Mouse (Mus musculus) ES-Bruce4 (cell line): ENCODE data around the gene Cyb561d1. TPM values are rescaled to one million over a fixed set of nuclear protein-coding genes. Genes with fewer than 3 reads are reported as not detected.

Source experiments
- H3K27ac ChIP-seq: 2 replicates; pipeline ENCODE4 v1.5.1; 2012; ENCODE audit warnings: low read length, inconsistent platforms; ENCODE audit not compliant: insufficient read depth
- H3K27me3 ChIP-seq: 2 replicates; pipeline ENCODE4 v1.6.1; 2012; ENCODE audit warnings: mild to moderate bottlenecking, low read length, inconsistent platforms; ENCODE audit not compliant: control insufficient read depth, poor library complexity, insufficient read depth, severe bottlenecking
- H3K36me3 ChIP-seq: 2 replicates; pipeline ENCODE4 v1.6.1; 2012; ENCODE audit warnings: inconsistent platforms, mild to moderate bottlenecking, low read length, moderate library complexity; ENCODE audit not compliant: control insufficient read depth, poor library complexity, insufficient read depth, severe bottlenecking
- H3K4me1 ChIP-seq: one replicate; pipeline ENCODE4 v1.8.1; 2011; ENCODE audit warnings: low read length; ENCODE audit not compliant: control insufficient read depth, insufficient read depth
- H3K4me3 ChIP-seq: 2 replicates; pipeline ENCODE4 v1.5.1; 2011; ENCODE audit warnings: low read depth, mild to moderate bottlenecking, low read length
- H3K9ac ChIP-seq: 2 replicates; pipeline ENCODE4 v1.6.1; 2012; ENCODE audit warnings: low read depth, mild to moderate bottlenecking, inconsistent platforms; ENCODE audit not compliant: poor library complexity, severe bottlenecking
- H3K9me3 ChIP-seq: replicated peaks from 2 replicates; pipeline ENCODE4 v1.6.1; 2012; ENCODE audit warnings: mild to moderate bottlenecking, low read length, inconsistent platforms; ENCODE audit not compliant: control insufficient read depth, poor library complexity, insufficient read depth, severe bottlenecking
- CTCF ChIP-seq: IDR thresholded peaks from one replicate; pipeline ENCODE4 v1.8.1; 2011; ENCODE audit warnings: low read depth, low read length
- EP300 ChIP-seq: IDR thresholded peaks from 2 replicates; pipeline ENCODE4 v1.6.1; 2011; ENCODE audit warnings: low read depth, low read length; ENCODE audit not compliant: insufficient read depth
- POLR2A ChIP-seq: IDR thresholded peaks from one replicate; pipeline ENCODE4 v1.8.1; 2011; ENCODE audit warnings: low read length; ENCODE audit not compliant: insufficient read depth
- polyA plus RNA-seq: library from polyadenylated mRNA; stranded (reverse); fragments of >200 nt; gene quantifications from 2 replicates; pipeline ENCODE4 v1.2.4, GENCODE M21; 2011; ENCODE audit warnings: low read depth; ENCODE audit not compliant: missing spikeins, insufficient read depth, insufficient read length

The Cyb561d1 gene
- polyA plus RNA-seq, 1 experiment = 3.7 TPM

DNA sequence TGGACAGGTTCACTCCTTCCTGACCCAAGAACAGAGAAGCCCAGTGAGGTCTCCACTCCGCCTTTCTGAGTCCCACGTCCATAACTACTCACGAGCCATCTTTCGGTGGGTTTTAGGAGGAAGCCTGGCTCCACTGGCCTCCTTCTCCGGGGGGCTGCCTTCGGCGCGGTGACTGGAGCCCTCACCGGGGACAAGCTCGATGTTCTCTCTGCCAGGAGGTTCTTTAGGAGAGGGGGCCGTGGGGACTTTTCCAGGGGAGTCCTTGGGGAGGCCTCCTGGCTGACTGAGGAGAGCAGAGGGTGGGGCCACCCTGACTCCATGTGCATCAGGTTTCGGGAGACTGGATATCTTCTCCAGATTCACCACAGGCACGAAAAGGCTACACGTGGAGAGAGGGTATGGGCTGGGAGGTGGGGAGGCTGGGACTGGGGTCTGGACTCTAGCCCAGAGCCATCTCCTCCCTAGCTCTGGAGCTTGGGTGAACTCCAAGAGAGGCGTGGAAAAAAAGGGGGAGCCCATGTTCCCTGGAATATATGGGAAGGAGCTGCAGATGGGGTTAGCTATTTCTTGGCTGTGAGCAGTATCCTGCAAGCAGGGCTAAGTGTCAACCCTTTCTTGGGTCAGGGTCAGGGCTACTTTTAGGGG, 5.8 kb upstream of the Cyb561d1 start:
- Histone ChIP-seq H3K9ac (no peak overlapping the region), H3K27me3 (no peaks in the 10 kb centered on the region), H3K9me3 (no peaks in the 10 kb centered on the region), H3K4me3 (no peak overlapping the region), H3K36me3 (no peaks in the 10 kb centered on the region), H3K4me1 (no peaks in the 10 kb centered on the region), H3K27ac (no peak overlapping the region)
- TF ChIP-seq CTCF (no peak), EP300 (no peak), POLR2A (no peak)

DNA sequence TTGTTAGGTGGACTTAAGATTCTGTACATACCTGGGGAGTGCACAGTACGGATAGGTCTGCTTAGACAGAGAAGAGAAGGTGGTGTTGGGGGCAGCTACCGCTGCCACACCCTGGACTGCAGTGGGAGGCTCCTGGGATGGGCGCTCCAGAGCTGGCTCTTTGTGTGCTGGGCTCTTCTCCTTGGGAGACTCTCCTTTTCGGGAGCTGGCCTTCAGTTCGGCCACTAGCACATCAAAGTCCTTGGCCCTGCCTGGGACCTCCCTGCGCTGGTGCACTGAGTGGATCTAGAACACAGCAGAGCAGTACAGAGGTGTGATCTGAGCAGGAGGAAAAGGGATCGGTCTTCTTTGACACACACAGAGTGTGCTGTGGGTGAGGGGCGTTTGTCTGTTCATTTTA, 4.6 kb upstream of the Cyb561d1 start:
- Histone ChIP-seq H3K4me3 (no peak overlapping the region), H3K9ac (no peak overlapping the region), H3K9me3 (no peaks in the 10 kb centered on the region), H3K4me1 (no peaks in the 10 kb centered on the region), H3K27ac (no peak overlapping the region), H3K27me3 (no peaks in the 10 kb centered on the region), H3K36me3 (no peaks in the 10 kb centered on the region)
- TF ChIP-seq POLR2A (no peak), EP300 (no peak), CTCF (no peak)

DNA sequence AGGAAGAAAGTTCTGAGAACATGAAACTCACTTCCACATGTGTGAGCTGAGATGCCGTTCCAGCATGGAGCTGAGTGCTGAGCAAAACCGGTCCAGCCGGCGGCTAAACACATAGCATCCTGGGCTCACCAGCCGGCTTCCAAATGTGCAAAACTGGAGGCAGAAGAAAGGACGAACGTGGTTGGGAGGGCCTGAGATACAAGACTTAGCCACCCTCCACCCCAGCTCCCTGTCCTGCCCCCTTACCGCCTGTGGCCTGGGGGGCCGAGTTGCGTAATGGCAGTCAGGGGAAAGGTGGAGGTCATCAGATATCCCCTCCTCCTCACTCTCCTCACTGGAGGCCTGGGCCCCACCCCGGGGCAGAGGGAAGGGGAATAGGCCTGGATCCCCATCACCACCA, 3.5 kb upstream of the Cyb561d1 start:
- Histone ChIP-seq H3K27me3 (no peaks in the 10 kb centered on the region), H3K36me3 (no peaks in the 10 kb centered on the region), H3K27ac (no peak overlapping the region), H3K4me1 (no peaks in the 10 kb centered on the region), H3K9me3 (no peaks in the 10 kb centered on the region), H3K9ac (no peak overlapping the region), H3K4me3 (no peak overlapping the region)
- TF ChIP-seq EP300 (no peak), CTCF (no peak), POLR2A (no peak)

DNA sequence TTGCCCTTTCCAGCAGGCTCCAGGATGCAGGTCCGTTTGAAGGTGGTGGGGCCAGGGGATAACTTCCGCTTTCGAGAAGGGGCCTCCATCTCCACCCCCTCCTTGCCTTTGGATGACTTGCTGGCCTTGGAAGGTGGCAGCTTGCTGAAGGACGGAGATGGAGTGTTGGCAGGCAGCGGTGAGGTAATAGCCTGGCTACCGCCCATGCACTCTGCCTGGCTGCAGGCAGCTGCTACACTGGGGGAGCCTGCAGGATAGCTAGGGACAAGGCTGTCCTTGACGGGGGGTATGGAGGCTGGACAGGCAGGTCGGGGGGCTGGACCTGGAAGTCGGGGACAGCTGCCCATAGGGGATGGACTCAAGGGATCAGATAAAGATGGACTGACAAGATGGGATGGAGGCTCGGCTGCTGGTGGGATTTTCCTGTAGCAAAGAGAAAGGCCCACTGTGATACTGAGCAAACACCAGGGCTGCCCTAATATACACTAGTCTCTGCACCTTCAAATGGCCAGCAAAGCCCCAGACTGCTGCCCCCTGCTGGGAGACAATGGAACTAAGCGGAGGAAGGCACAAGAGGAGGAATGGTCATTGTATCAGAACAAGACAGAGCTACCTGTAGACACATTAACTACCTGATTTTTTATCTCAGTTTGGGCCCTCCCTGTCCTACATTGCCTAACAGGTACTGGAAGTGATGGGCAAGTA, 2.8 kb upstream of the Cyb561d1 start:
- H3K27ac ChIP-seq = no peak overlapping the region
- H3K4me1 ChIP-seq = no peaks in the 10 kb centered on the region
- H3K36me3 ChIP-seq = no peaks in the 10 kb centered on the region
- H3K9ac ChIP-seq = no peak overlapping the region
- H3K27me3 ChIP-seq = no peaks in the 10 kb centered on the region
- no peaks in the 10 kb centered on the region for H3K9me3 ChIP-seq
- no peak overlapping the region for H3K4me3 ChIP-seq
- TF ChIP-seq CTCF (peak; percentile 86), POLR2A (no peak), EP300 (no peak)

DNA sequence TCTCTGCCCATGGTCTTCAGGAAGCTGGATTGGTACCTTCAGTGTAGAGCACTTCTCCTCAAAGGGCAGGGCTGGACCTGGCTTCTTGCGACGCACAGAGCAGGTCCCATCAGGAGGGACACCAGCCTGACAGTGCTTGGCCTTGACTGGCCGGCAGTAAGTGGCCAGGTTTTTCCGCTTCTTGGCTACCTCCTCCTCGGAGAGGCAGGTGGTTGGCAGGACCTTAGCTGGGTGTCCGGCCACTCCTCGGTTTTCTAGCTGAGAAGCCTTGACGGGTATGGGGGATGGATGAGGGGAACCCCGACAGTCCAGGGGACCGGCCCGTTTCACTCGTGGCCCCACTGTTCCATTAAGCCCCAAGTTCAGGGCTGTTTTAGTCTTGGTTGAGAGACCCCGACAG, 2.2 kb upstream of the Cyb561d1 start:
- no peak for TF ChIP-seq EP300
- TF ChIP-seq POLR2A = no peak
- Histone ChIP-seq H3K9me3 (no peaks in the 10 kb centered on the region), H3K9ac (no peak overlapping the region), H3K4me1 (no peaks in the 10 kb centered on the region), H3K36me3 (no peaks in the 10 kb centered on the region), H3K27ac (no peak overlapping the region), H3K4me3 (no peak overlapping the region), H3K27me3 (no peaks in the 10 kb centered on the region)

DNA sequence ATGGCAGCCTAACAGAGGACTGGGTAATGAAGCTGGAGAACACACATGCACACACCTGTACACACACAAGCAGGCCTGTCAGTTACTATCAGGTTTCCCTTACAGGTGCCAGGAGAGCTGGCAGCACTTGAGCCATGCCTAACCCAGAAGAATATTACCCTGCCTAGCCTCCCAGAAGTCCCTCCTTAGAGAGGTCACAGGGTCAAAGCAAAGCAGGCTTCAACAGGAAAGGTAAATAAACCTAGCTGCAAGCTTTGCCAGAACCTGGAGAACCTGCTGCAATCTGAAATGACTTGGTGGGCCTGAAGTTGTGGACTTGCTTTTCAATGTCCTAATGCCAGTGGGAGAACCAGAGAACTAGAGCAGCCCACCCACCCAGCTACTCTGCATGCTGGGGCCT, 1.5 kb upstream of the Cyb561d1 start:
- Histone ChIP-seq H3K4me3 (no peak overlapping the region), H3K36me3 (no peaks in the 10 kb centered on the region), H3K27me3 (no peaks in the 10 kb centered on the region), H3K9me3 (no peaks in the 10 kb centered on the region), H3K9ac (no peak overlapping the region), H3K4me1 (no peaks in the 10 kb centered on the region), H3K27ac (no peak overlapping the region)
- TF ChIP-seq CTCF (no peak), POLR2A (no peak), EP300 (no peak)
